Mouse (Mus musculus) testis, adult 2 months (tissue): ENCODE results near the gene 9130230L23Rik.

Experiments
- CTCF ChIP-seq: fragments of 200-500 bp; IDR thresholded peaks from 2 replicates; pipeline ENCODE4 v1.5.1; 2012; ENCODE audit warnings: low read depth, mild to moderate bottlenecking, inconsistent platforms, low read length, moderate library complexity; ENCODE audit not compliant: control insufficient read depth, insufficient read depth, insufficient replicate concordance
- POLR2A ChIP-seq: fragments of 200-500 bp; IDR thresholded peaks from 2 replicates; pipeline ENCODE4 v1.6.1; 2012; ENCODE audit warnings: low read depth, mild to moderate bottlenecking, inconsistent platforms, low read length, moderate library complexity; ENCODE audit not compliant: control insufficient read depth

- TF ChIP-seq CTCF, result no peak
- TF ChIP-seq POLR2A, result no peak
Measured at GRCm38 (mm10) chr5:65967091-65967490, 37.0 kb downstream of the 9130230L23Rik start.
